Mouse (Mus musculus): ENCODE data around the gene Mymx.
A peak's percentile ranks its signal among the peaks of the same experiment; 100 is the strongest.

Mymx gene

DNA sequence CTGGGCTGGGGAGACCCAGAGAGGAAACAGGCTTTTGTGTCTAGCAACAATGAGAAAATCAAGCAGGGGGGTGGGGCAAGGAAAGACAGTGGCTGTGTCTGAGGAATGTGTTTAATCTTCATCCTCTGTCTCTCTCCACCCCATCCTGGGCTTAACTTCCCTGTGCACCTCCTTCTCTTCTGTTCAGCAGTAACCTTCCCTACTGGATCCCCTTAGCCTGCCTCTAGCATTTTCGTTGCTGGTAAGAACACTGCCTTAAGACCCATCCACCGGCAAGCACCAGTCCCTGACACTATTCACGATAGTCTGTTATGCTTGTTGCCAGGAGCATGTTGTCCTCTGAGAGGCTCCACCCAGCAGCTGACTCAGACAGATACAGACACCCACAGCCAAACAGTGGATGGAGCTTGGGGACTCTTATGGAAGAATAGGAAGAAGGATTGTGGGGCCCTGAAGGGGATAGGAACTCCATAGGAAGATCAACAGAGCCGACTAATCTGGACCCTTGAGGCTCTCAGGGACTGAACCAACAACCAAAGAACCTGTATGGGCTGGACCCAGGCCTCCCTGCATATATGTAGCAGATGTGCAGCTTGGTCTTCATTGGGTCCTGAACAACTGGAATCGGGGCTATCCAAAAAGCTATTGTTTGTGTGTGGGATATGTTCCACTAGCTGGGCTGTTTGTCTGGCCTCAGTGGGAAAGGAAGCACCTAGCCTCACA, 8.4 kb upstream of the Mymx start:
- no peak for DNase-seq (ENCODE audit: low spot score in 2 of 2)

DNA sequence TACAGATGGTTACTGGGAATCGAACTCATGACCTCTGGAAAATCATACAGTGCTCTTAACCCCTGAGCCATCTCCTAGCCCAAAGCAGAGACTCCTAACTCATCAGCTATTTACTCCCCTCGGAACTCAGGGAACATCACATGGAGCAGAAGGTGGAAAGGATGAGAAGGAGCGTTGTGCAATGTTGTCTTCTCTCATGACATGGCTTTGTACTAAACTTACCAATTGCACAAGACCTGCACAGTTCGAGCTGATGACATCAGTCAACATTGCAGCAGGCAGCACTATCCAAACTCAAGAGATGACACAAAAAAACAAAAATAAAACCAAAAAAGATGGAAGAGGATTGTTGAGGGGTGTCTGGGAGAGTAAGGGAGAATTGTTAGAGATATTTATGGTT, 6.5 kb upstream of the Mymx start:
- no peak for DNase-seq (ENCODE audit: low spot score in 2 of 2)

DNA sequence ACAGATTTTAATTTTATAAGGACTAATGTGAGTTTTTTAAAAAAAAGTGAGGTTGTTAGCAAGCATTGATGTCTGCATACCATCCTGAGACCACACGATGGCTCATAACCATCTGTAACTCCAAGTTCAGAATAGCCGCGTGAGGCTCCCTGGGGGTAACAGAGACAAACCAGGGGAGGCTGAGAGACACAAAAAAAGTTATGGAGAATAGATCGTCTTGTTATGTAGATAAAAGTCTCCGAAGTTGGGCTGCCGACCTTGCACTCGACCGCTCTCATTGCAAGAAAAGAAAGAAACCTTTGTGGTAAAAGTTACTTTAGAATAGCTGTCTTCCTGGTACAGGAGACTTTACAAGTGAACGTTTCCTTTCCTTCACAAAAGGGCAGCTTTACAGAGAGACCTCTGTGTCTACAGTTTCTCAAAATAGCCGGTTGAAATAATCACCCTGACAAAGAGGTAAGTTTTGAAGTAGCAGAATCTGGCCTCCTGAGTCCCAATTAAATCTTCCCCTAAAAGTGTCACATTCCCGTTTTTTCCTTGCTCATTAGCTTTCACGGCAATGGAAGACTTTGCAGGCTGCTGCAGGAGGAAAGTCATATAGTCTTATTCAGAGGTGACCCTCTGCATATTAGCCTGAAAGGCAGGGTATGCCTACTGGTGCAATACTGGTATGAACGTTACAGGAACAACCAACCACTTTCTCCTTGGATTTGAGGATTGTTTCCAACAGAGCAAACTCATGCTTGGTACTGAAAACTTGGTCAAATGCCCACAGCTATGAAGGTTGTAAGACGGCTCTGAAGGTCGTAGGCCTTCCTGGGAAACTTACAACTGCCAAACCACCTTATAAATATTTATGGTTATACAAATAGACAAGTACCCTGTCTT, 5.3 kb upstream of the Mymx start:
- no peak for DNase-seq (ENCODE audit: low spot score in 2 of 2)

- no peak for DNase-seq (ENCODE audit: low spot score in 2 of 2)
Observed at GRCm38 (mm10) chr17:45602984-45603383, 1.1 kb upstream of the Mymx start.

GRCm38 (mm10) chr17:45601325-45601724, 577 bp downstream of the Mymx start:
- no peak for DNase-seq (ENCODE audit: low spot score in 2 of 2)

- no peak for DNase-seq (ENCODE audit: low spot score in 2 of 2)
Observed at GRCm38 (mm10) chr17:45600267-45600666, 1.6 kb downstream of the Mymx start.

DNA sequence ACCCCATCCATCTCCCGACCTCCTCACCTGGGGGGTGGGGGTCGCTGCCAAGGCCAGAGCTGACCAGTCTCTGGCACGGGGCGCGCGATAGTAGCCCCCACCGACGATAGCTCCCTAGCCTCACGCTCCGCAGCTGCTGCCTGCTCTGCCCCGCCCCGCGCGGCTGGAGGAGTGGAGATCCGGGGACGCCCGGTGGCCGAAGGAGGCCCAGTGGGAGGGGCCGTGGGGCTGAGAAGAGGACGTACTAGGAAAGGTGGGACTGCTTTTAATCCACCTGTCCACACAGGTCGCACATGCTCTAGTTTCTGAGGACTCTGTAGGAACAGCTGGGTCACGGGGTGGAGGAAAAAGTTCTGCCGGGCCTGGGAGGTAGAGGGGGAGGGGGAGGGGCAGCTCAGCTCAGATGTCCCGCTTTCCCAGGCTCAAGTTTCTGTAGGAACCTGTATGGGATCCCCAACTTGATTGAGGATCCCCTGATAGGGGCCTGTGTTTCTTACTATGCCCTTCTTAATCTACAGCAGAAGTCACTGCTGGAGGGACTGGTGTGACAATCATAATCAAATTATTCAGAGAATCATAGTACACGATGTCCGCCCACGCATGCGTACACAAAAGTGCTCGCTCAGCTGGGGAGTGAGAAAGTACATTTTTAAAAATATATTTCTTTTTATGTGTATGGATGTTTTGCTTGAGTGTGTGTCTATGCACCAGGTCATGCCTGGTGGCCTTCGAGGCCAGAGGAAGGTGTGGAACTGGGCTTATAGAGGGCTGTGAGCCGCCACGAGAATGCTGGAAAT, 2.3 kb downstream of the Mymx start, which contains the start of gene Slc29a1:
TSS of gene Slc29a1 (minus strand) at position 161 of the 797 bp plus-strand sequence.
- DNase-seq (ENCODE audit: low spot score in 2 of 2) = no peak

DNA sequence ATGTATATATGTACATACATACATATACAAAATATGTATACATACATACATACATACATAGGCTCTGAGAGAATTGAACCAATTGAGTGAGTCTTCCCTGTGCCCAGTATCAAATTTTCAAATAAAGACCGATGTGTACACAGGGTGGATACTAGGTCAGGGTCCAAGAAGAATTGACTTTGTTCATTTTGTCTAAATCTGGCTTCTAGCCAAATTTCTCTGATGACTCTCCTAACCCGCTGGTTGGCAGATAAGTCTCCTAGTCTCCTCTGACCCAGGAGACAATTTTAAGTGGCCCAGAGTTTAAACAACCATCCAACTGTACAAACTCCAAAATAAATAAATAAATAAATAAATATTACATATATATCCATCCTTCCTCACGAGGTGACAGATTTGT, 3.0 kb downstream of the Mymx start:
- DNase-seq (ENCODE audit: low spot score in 2 of 2) = no peak

DNA sequence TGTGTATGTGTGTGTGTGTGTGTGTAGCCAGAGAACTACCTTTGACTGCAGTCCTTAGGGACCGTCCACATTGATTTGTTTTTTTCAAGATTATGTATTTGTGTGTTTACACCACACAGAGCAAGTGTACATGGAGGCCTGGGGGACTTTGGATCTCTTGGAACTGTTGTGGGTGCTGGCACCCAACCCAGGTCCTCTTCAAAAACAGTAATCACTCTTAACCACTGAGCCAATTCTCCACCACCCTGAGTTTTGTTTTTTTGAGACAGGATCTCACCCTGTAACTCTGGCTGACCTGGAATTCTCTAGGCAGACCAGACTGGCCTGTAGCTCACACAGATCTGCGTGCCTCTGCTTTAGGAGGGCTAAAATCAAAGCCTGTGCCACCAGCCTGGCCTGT, 3.5 kb downstream of the Mymx start:
- DNase-seq (ENCODE audit: low spot score in 2 of 2) = no peak

DNA sequence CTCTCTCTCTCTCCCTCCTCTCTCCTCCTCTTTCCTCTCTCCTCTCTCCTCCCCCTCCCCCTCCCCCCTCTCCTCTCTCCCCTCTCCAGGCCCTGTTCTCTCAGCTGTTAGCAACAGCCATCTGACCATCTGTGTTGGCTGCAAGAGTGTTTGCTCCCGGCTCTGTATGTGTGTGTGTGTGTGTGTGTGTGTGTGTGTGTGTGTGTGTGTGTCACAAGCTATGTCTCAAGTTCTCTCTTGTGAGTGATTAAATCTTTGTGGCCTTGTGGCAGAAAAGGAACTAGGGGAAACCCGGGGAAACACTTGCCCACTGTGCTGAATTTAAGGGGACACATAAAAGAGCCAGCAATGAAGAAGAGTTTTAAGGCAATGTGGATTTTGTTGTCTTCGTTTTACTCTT, 4.1 kb downstream of the Mymx start:
- no peak for DNase-seq (ENCODE audit: low spot score in 2 of 2)

- DNase-seq (ENCODE audit: low spot score in 2 of 2) = peak in 1 of 2 experiments; percentile 59
Observed at GRCm38 (mm10) chr17:45596631-45597396, 5.1 kb downstream of the Mymx start.

DNA sequence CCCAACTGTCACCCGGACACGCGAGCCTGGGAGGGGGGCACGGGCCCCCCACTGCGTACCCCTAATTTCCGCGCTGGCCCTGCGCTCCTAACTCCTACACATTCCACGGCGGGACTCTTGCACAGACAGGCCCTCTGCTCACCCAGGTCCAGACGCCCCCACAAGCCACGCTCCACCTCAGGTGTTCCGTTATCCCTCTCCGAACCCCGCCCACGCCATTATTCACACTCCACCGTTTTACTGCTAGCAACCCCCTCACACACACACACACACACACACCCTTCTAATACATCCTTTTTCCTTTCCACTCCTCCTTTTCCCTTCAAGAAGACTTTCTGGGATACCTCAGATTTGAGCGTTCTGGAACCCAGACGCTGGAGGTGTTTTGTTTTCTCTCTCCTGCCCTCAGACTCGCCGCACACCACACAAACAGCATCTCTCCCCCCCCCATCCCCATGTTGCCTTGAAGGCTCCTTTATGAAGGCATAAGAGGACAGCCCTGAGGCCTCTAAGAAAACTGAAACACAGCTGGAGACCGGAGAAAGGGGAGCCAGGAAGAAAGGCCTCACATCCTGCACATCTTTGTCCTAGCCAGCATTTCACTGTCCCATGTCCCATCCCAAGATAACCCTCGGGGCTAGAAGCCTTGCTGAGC, 6.0 kb downstream of the Mymx start:
- no peak for DNase-seq (ENCODE audit: low spot score in 2 of 2)

- DNase-seq (ENCODE audit: low spot score in 2 of 2) = peak in 1 of 2 experiments; percentile 72
Observed at GRCm38 (mm10) chr17:45594881-45595735, 6.8 kb downstream of the Mymx start.

GRCm38 (mm10) chr17:45594195-45594594, 7.7 kb downstream of the Mymx start:
- DNase-seq (ENCODE audit: low spot score in 2 of 2) = no peak

GRCm38 (mm10) chr17:45593479-45593878, 8.4 kb downstream of the Mymx start:
- DNase-seq (ENCODE audit: low spot score in 2 of 2) = no peak

- DNase-seq (ENCODE audit: low spot score in 2 of 2) = no peak
Observed at GRCm38 (mm10) chr17:45592606-45593431, 9.1 kb downstream of the Mymx start.

- no peak for DNase-seq (ENCODE audit: low spot score in 2 of 2)
Observed at GRCm38 (mm10) chr17:45591701-45592605, 9.9 kb downstream of the Mymx start.

DNA sequence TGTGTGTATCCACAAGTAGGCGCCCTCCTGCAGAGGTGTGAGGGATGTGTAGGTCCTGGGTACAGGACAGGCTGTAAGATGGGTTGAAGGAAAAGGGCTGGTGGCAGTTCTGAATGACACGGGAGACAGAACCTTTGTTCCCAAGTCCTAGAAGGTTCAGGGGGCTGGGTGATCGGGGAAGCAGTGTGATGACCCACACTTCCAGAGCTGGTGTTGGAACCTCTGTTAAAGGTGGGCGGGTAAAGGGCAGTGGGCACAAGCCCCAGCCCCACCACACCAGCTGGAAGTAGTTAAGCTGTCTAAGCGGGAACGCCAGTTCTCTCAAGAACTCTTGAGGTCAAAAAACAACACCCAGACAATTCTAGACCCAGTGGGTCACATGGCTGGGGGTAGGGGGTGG, 11.5 kb downstream of the Mymx start:
- no peak for DNase-seq (ENCODE audit: low spot score in 2 of 2)
